Mouse (Mus musculus): ENCODE data around the gene Helz.
"Not testable (repeated sequence)": the region's sequence is repeated elsewhere in the genome, so short reads cannot be mapped to it uniquely, and the experiment has no call there.

GRCm38 (mm10) chr11:107511954-107512353 lies 35.8 kb upstream of the Helz start:
- not testable (repeated sequence) for TF ChIP-seq EP300 (IDR thresholded peaks at IDR 0.05; ENCODE audit: low read depth)
- peak; percentile 89 for TF ChIP-seq CTCF (IDR thresholded peaks at IDR 0.05; ENCODE audit: low read depth)
